Mouse (Mus musculus): ENCODE data around the gene Zfp740. TPM values are rescaled to one million over a fixed set of nuclear protein-coding genes. Genes with fewer than 3 reads are reported as not detected.

The Zfp740 gene
- polyA plus RNA-seq, 1 experiment from 2014 or later: 66.9 TPM

DNA sequence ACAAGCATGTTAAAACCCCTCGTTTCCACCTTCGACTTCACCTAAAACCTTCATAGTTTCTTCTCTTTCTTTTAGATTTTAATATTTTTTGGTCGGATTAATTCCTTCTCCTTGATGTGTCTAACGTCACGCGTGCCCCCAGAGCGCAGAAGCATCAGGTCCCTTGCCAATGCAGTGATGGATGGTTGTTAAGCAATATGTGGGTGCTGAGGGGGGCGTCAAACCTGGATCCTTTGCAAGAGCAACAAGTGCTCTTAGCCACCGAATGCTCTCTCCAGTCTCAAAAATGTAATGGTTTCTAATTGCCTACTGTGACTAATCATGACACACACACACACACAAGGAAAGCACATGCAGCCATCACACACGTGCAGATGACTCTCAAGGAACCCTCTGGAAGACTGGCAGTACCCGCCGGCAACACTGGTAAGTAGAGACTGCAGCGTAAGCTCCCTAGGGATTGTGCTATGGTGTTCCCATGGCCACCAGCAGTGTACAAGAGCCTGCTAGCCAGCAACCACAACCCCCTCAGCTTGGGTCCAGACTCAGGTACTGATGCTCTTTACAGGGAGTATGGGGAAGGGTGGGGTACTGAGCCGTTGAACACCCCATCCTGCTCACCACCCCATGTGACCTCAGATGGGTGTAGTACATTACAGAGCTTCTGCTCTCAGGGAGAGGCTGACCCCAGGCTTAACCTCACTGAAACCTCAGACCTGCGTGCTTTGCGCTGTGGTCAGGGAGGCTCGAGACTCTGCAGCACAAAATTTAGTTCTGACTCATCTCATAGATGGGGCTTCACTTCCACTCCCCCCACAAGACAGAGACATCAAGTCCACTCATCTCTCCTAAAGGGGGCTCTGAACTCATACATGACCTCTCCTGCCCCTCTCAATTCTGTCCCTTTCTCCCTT, 27.6 kb downstream of the Zfp740 start:
- WGBS: 86% methylated on average over 17 of the region's 17 CpGs
- Histone ChIP-seq H3K4me2 (ENCODE audit: low read depth) (no peak overlapping the region), H3K9me3 (ENCODE audit: control insufficient read depth, low read length) (no peaks in the 10 kb centered on the region), H3K36me3 (ENCODE audit: control insufficient read depth, insufficient read depth, low read length) (no peaks in the 10 kb centered on the region), H3K27ac (ENCODE audit: low read depth, low read length) (no peak overlapping the region), H3K9ac (ENCODE audit: low read length) (no peak overlapping the region), H3K27me3 (ENCODE audit: control insufficient read depth, insufficient read depth, low read length) (no peaks in the 10 kb centered on the region), H3K4me1 (ENCODE audit: control insufficient read depth, insufficient read depth, low read length) (no peaks in the 10 kb centered on the region), H3K4me3 (ENCODE audit: low read depth, low read length) (no peak overlapping the region)
- DNase-seq (ENCODE audit: low spot score) (no peak), ATAC-seq (ENCODE audit: insufficient read depth, low FRiP score, low TSS enrichment) (no peak)

DNA sequence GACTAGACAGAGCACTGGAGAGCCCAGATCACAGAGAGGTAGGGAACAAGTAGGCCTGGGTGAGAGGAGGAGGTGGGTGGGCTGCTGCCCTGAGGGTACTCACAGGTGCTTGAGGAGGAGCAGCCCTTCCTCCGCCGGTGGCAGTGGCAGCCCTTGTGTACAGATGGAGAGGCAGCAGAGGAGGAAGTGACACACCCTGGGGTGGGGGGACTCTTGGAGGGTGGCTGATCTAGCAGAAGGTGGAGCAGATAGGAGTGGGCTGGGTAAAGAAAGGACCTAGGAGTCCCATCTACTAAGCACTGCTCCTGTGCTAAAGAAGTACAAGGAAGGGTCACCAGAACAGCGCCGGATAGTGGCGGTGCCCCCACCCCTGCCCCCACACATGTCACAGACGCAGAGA, 28.7 kb downstream of the Zfp740 start, which contains the start of gene Itgb7:
Gene Itgb7 (minus strand): TSS at position 197 of the 400 bp plus-strand sequence.
- Histone ChIP-seq H3K27ac (ENCODE audit: low read depth, low read length) (no peak within 1 kb of the TSS), H3K9ac (ENCODE audit: low read length) (no peak within 1 kb of the TSS), H3K4me1 (ENCODE audit: control insufficient read depth, insufficient read depth, low read length) (no peaks in the 10 kb centered on the region), H3K9me3 (ENCODE audit: control insufficient read depth, low read length) (no peaks in the 10 kb centered on the region), H3K4me2 (ENCODE audit: low read depth) (no peak within 1 kb of the TSS), H3K4me3 (ENCODE audit: low read depth, low read length) (no peak within 1 kb of the TSS), H3K27me3 (ENCODE audit: control insufficient read depth, insufficient read depth, low read length) (no peaks in the 10 kb centered on the region), H3K36me3 (ENCODE audit: control insufficient read depth, insufficient read depth, low read length) (no peaks in the 10 kb centered on the region)
- no peak for DNase-seq (ENCODE audit: low spot score)
- ATAC-seq (ENCODE audit: insufficient read depth, low FRiP score, low TSS enrichment): no peak
- WGBS: 46% methylated on average over 6 of the region's 6 CpGs

DNA sequence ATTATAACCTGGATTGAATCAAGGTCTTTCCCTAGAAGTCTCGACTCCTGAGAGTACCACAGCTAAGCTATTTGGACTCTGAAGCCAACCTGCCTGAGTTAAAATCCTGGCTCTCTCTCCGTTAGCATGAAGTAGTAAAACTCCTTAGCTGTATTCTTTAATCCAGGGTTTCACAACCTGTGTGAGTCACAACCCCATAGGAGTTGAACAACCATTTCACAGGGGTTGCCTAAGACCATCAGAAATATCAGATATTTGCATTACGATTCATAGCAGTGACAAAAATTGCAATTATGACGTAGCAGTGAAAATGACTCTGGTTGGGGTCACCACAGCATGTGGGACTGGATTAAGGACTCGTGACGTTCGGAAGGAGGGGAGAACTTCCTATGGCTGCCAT, 29.7 kb downstream of the Zfp740 start:
- no peak for DNase-seq (ENCODE audit: low spot score)
- Histone ChIP-seq H3K9ac (ENCODE audit: low read length) (no peak overlapping the region), H3K4me2 (ENCODE audit: low read depth) (no peak overlapping the region), H3K9me3 (ENCODE audit: control insufficient read depth, low read length) (no peaks in the 10 kb centered on the region), H3K4me3 (ENCODE audit: low read depth, low read length) (no peak overlapping the region), H3K4me1 (ENCODE audit: control insufficient read depth, insufficient read depth, low read length) (no peaks in the 10 kb centered on the region), H3K36me3 (ENCODE audit: control insufficient read depth, insufficient read depth, low read length) (no peaks in the 10 kb centered on the region), H3K27me3 (ENCODE audit: control insufficient read depth, insufficient read depth, low read length) (no peaks in the 10 kb centered on the region), H3K27ac (ENCODE audit: low read depth, low read length) (no peak overlapping the region)
- WGBS: 82% methylated on average over 7 of the region's 7 CpGs
- no peak for ATAC-seq (ENCODE audit: insufficient read depth, low FRiP score, low TSS enrichment)

DNA sequence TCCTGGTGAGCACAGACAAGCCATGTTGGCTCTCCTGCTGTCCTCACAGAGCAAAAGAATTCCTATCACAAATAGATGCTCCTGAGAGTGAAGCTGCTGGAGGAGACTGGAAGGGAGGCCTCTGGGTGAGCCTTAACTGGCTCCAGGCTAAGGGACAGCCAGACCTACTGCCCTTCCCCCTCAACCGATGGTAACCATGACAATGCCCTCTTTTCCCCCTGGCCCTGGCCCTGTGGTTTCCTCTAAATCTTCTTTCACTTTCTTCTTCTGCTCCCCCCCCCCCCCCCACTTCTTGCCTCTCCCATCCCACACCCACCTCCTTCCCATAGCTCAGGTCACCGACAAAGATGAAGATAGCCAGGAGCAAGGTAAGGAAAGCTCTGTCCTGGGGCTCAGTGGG, 30.8 kb downstream of the Zfp740 start:
- Histone ChIP-seq H3K4me1 (ENCODE audit: control insufficient read depth, insufficient read depth, low read length) (no peaks in the 10 kb centered on the region), H3K9me3 (ENCODE audit: control insufficient read depth, low read length) (no peaks in the 10 kb centered on the region), H3K27me3 (ENCODE audit: control insufficient read depth, insufficient read depth, low read length) (no peaks in the 10 kb centered on the region), H3K4me2 (ENCODE audit: low read depth) (no peak overlapping the region), H3K4me3 (ENCODE audit: low read depth, low read length) (no peak overlapping the region), H3K27ac (ENCODE audit: low read depth, low read length) (no peak overlapping the region), H3K36me3 (ENCODE audit: control insufficient read depth, insufficient read depth, low read length) (no peaks in the 10 kb centered on the region), H3K9ac (ENCODE audit: low read length) (no peak overlapping the region)
- 39% methylated on average over 2 of the region's 2 CpGs for WGBS
- ATAC-seq (ENCODE audit: insufficient read depth, low FRiP score, low TSS enrichment) (no peak), DNase-seq (ENCODE audit: low spot score) (no peak)

DNA sequence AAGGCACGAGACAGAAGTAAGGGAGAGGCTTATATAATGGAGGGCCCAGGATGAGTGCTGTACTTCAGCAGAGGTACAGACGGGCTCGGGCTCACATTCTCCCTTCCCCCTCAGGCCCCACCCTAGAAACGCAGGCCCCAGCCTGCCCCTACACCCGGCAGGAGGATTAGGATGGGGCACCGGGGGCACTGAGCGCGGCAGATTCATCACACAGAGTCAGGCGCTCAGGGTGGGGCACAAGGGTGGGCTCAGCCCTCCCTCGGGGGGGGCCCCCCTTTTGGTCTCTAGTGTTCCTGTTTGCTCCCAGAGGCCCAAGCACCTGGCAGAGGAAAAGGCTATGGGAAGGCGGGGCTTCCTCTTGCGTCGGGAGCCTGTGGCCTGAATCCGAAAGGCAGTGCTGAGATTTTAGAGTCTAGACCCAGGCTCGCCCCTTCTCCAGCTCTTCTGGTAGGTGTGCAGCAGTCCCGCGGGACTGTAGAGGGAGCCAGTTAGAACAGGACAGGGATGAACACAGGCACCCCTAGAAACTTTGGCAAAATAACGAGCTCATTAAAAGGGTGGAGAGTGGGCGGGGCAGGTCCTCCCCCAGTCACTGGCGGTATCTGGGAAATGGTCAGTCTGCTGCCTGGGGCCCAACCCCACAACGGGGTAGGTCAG, 32.5 kb downstream of the Zfp740 start:
- Histone ChIP-seq H3K9me3 (ENCODE audit: control insufficient read depth, low read length) (no peaks in the 10 kb centered on the region), H3K27ac (ENCODE audit: low read depth, low read length) (no peak overlapping the region), H3K4me3 (ENCODE audit: low read depth, low read length) (no peak overlapping the region), H3K27me3 (ENCODE audit: control insufficient read depth, insufficient read depth, low read length) (no peaks in the 10 kb centered on the region), H3K36me3 (ENCODE audit: control insufficient read depth, insufficient read depth, low read length) (no peaks in the 10 kb centered on the region), H3K4me1 (ENCODE audit: control insufficient read depth, insufficient read depth, low read length) (no peaks in the 10 kb centered on the region), H3K9ac (ENCODE audit: low read length) (no peak overlapping the region), H3K4me2 (ENCODE audit: low read depth) (no peak overlapping the region)
- ATAC-seq (ENCODE audit: insufficient read depth, low FRiP score, low TSS enrichment): no peak
- 42% methylated on average over 21 of the region's 21 CpGs for WGBS
- no peak for DNase-seq (ENCODE audit: low spot score)

DNA sequence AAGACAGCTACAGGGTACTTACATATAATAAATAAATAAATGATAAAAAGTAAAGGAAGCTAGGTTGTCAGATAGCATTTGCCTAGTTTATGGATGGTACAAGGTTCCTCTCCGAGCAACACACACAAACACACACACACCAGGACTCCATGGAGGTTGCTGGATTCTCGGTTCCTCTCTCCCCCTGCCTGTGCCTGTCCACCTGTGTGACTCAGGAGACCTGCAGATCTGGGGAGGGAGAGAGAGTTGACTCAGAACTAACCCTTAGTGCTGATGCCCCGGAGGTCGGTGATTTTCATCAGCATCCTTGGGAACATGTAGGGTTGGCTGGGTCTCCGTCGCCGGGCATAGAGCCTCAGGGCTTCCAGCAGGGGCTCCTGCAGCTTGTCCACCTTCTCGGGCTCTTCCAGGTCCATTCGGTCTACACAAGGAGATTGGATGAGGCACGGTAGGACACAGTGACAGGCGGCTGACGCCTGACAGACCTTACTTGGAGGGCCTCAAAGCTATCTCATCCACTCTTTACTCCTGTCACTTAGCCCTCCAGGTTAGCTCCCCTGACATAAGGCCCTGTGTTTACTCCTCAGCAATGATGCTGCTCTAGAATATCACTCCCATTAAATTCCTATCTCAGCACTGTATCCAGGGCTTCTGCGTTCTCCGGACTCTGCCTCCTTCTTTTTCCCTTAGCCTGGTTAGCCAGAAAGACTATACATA, 35.7 kb downstream of the Zfp740 start:
- 0 out of 2 replicates have a peak, but pooled peaks cover under 1% of the 10 kb centered on the region for H3K27me3 ChIP-seq (ENCODE audit: control insufficient read depth, insufficient read depth, low read length)
- no peak for DNase-seq (ENCODE audit: low spot score)
- H3K27ac ChIP-seq (ENCODE audit: low read depth, low read length): no peak overlapping the region
- no peaks in the 10 kb centered on the region for H3K36me3 ChIP-seq (ENCODE audit: control insufficient read depth, insufficient read depth, low read length)
- 89% methylated on average over 14 of the region's 14 CpGs for WGBS
- peaks cover 9% of the 10 kb centered on the region for H3K4me1 ChIP-seq (ENCODE audit: control insufficient read depth, insufficient read depth, low read length)
- ATAC-seq (ENCODE audit: insufficient read depth, low FRiP score, low TSS enrichment): no peak
- no peak overlapping the region for H3K9ac ChIP-seq (ENCODE audit: low read length)
- H3K4me2 ChIP-seq (ENCODE audit: low read depth): no peak overlapping the region
- no peak overlapping the region for H3K4me3 ChIP-seq (ENCODE audit: low read depth, low read length)
- H3K9me3 ChIP-seq (ENCODE audit: control insufficient read depth, low read length): no peaks in the 10 kb centered on the region

DNA sequence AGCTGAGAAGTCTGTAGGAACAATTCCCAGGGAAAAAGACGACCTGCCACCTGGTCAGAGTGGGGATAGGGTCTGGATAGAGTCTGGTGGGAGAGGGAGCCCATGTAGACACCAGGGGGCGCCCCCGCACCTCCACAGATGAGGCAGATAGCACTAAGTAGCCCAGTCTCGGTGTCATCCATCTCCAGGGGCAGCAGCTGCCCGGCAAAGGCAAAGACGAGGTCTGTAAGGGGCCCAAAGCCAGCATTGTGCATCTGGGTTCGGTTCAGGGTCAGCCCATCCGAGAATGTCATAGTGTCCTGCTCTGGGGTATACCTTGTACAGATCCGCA, 36.2 kb downstream of the Zfp740 start:
- no peak overlapping the region for H3K4me2 ChIP-seq (ENCODE audit: low read depth)
- H3K9me3 ChIP-seq (ENCODE audit: control insufficient read depth, low read length): no peaks in the 10 kb centered on the region
- DNase-seq (ENCODE audit: low spot score) (peak; percentile 88), ATAC-seq (ENCODE audit: insufficient read depth, low FRiP score, low TSS enrichment) (peak; percentile 76)
- H3K27me3 ChIP-seq (ENCODE audit: control insufficient read depth, insufficient read depth, low read length): 0 out of 2 replicates have a peak, but pooled peaks cover 6% of the 10 kb centered on the region
- H3K4me1 ChIP-seq (ENCODE audit: control insufficient read depth, insufficient read depth, low read length): peaks cover 14% of the 10 kb centered on the region
- H3K4me3 ChIP-seq (ENCODE audit: low read depth, low read length): no peak overlapping the region
- WGBS: 14% methylated on average over 9 of the region's 9 CpGs
- H3K27ac ChIP-seq (ENCODE audit: low read depth, low read length): no peak overlapping the region
- H3K9ac ChIP-seq (ENCODE audit: low read length): no peak overlapping the region
- no peaks in the 10 kb centered on the region for H3K36me3 ChIP-seq (ENCODE audit: control insufficient read depth, insufficient read depth, low read length)

DNA sequence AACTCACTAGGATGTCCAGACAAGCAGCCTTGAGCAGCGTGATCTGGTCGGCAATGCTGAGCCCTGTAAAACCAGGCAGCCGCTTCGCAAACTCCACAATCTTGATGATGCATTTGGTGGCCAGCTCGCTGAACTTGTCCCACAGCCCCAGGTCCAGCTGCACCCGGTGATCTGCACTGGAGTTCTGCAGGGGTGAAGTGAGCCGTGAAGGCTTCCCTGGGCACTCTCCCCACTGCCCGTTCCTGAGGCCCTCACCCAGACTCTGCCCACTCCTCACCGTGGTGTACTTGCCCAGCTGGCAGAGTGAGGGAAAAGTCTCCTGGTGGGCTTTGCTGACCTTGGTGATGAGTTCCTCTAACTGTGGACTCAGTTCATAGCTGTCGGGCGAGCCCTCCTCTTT, 36.8 kb downstream of the Zfp740 start:
- Histone ChIP-seq H3K4me2 (ENCODE audit: low read depth) (no peak overlapping the region), H3K9ac (ENCODE audit: low read length) (no peak overlapping the region), H3K27me3 (ENCODE audit: control insufficient read depth, insufficient read depth, low read length) (peaks cover 9% of the 10 kb centered on the region; the same call in 1 of the 2 replicates), H3K4me3 (ENCODE audit: low read depth, low read length) (no peak overlapping the region), H3K4me1 (ENCODE audit: control insufficient read depth, insufficient read depth, low read length) (peaks cover 16% of the 10 kb centered on the region), H3K9me3 (ENCODE audit: control insufficient read depth, low read length) (no peaks in the 10 kb centered on the region), H3K36me3 (ENCODE audit: control insufficient read depth, insufficient read depth, low read length) (no peaks in the 10 kb centered on the region), H3K27ac (ENCODE audit: low read depth, low read length) (no peak overlapping the region)
- no peak for DNase-seq (ENCODE audit: low spot score)
- WGBS: 82% methylated on average over 11 of the region's 11 CpGs
- no peak for ATAC-seq (ENCODE audit: insufficient read depth, low FRiP score, low TSS enrichment)

All from neural tube, embryonic 11.5 days (tissue).